In genomic region chr6:93149956-93150355, GRCm38 (mm10) we compare ENCODE assay signal across 25 mouse cellular contexts.
A peak's percentile ranks its signal among the peaks of the same experiment; 100 is the strongest.
DNase-seq lines count a peak whose midpoint lies in the region; ATAC-seq and TF ChIP-seq lines count a peak whose summit lies in the region.
"Had no signal": no experiment of that assay in that cellular context is flagged by ENCODE, and none has a peak within 500 bp of the region (broad histone marks: within the 10 kb centered on the region; RNA-seq: fewer than 3 reads in every experiment).

No protein-coding gene starts in this region.

- no peak for TF ChIP-seq POLR2A in liver, adult 2 months (IDR thresholded peaks at IDR 0.05; ENCODE audit: extremely low read depth, insufficient read depth, low read length)

- no peaks in the 10 kb centered on the region for H3K27me3 ChIP-seq in heart, embryonic 12.5 days (replicated peaks)
- H3K27me3 ChIP-seq in liver, adult 2 months (ENCODE audit: control insufficient read depth, insufficient read depth, low read length) = no peaks in the 10 kb centered on the region
- H3K27me3 ChIP-seq in lung, embryonic 15.5 days = no peaks in the 10 kb centered on the region
- H3K27me3 ChIP-seq: heart, embryonic 15.5 days; hindbrain, embryonic 12.5 days; limb, embryonic 15.5 days; midbrain, embryonic 15.5 days; neural tube, embryonic 12.5 days had no signal

- H3K9ac ChIP-seq in heart, embryonic 12.5 days = no peak overlapping the region
- peak overlapping the region; percentile 51; the same call in 1 of the 2 replicates for H3K9ac ChIP-seq in liver, adult 2 months (ENCODE audit: low read depth, low read length)
- no peak overlapping the region for H3K9ac ChIP-seq in lung, embryonic 15.5 days
- H3K9ac ChIP-seq: forebrain, postnatal 0 days; heart, embryonic 15.5 days; hindbrain, embryonic 12.5 days; limb, embryonic 15.5 days; midbrain, embryonic 15.5 days; neural tube, embryonic 12.5 days had no signal

- H3K4me3 ChIP-seq in heart, embryonic 12.5 days = no peak overlapping the region
- H3K4me3 ChIP-seq in liver, adult 2 months (ENCODE audit: insufficient read depth, low read depth, low read length) = no peak overlapping the region
- no peak overlapping the region for H3K4me3 ChIP-seq in lung, embryonic 15.5 days
- H3K4me3 ChIP-seq: forebrain, embryonic 10.5 days; heart, embryonic 15.5 days; hindbrain, embryonic 12.5 days; left cerebral cortex, adult 2 months; limb, embryonic 15.5 days; midbrain, embryonic 15.5 days; neural tube, embryonic 12.5 days had no signal

- H3K79me2 ChIP-seq in liver, adult 2 months (ENCODE audit: control insufficient read depth, insufficient read depth, low read length) = no peaks in the 10 kb centered on the region

- ATAC-seq in heart, embryonic 12.5 days (ENCODE audit: insufficient number of reproducible peaks, low FRiP score) = no peak
- ATAC-seq in lung, embryonic 15.5 days (ENCODE audit: borderline replicate concordance, extremely low read depth, low FRiP score, low TSS enrichment) = peak; percentile 64; the same call in 1 of the 2 replicates
- ATAC-seq in CD4-positive, CD25-positive, alpha-beta regulatory T cell, adult 4 months = no peak
- ATAC-seq: forebrain, postnatal 0 days; intestine, postnatal 0 days; midbrain, embryonic 15.5 days had no signal

- no peak for TF ChIP-seq CTCF in liver, adult 2 months (IDR thresholded peaks at IDR 0.05; ENCODE audit: low read depth, low read length)

- H3K36me3 ChIP-seq in heart, embryonic 12.5 days = no peaks in the 10 kb centered on the region
- H3K36me3 ChIP-seq in liver, adult 2 months (ENCODE audit: control insufficient read depth, insufficient read depth, low read length) = no peaks in the 10 kb centered on the region
- no peaks in the 10 kb centered on the region for H3K36me3 ChIP-seq in lung, embryonic 15.5 days
- H3K36me3 ChIP-seq: forebrain, embryonic 10.5 days; heart, embryonic 15.5 days; hindbrain, embryonic 12.5 days; limb, embryonic 15.5 days; midbrain, embryonic 15.5 days; neural tube, embryonic 12.5 days had no signal

- H3K4me2 ChIP-seq in heart, embryonic 12.5 days = no peak overlapping the region
- no peak overlapping the region for H3K4me2 ChIP-seq in lung, embryonic 15.5 days
- H3K4me2 ChIP-seq: heart, embryonic 15.5 days; hindbrain, embryonic 12.5 days; limb, embryonic 15.5 days; midbrain, embryonic 15.5 days; neural tube, embryonic 12.5 days had no signal

- peak; percentile 91 for DNase-seq in heart, adult 11 months
- peak; percentile 81 for DNase-seq in liver, adult 2 months (ENCODE audit: extremely low read depth, low read depth, low spot score)
- no peak for DNase-seq in liver
- peak; percentile 46 for DNase-seq in lung, postnatal 36 days
- no peak for DNase-seq in urinary bladder, adult 18-20 months (ENCODE audit: low spot score in 2 of 2)
- DNase-seq: cerebellum, adult 11 months; cerebellum, postnatal 10 days; gastrocnemius, postnatal 36 days; layer of hippocampus, adult 9-11 months; retina, postnatal 1 day; right cerebral cortex, postnatal 25 days; spleen, adult 18-20 months had no signal

- H3K4me1 ChIP-seq in heart, embryonic 12.5 days (replicated peaks) = peaks cover 12% of the 10 kb centered on the region; the same call in 1 of the 2 replicates
- H3K4me1 ChIP-seq in liver, adult 2 months (ENCODE audit: control insufficient read depth, insufficient read depth, low read length) = peaks cover 17% of the 10 kb centered on the region
- peaks cover 17% of the 10 kb centered on the region for H3K4me1 ChIP-seq in lung, embryonic 15.5 days
- H3K4me1 ChIP-seq: forebrain, embryonic 10.5 days; hindbrain, embryonic 12.5 days; limb, embryonic 15.5 days; midbrain, embryonic 15.5 days; neural tube, embryonic 12.5 days had no signal

- H3K27ac ChIP-seq in heart, embryonic 12.5 days (ENCODE audit: poor library complexity, severe bottlenecking) = no peak overlapping the region
- peak overlapping the region; percentile 39; the same call in 1 of the 2 replicates for H3K27ac ChIP-seq in liver, adult 2 months (replicated peaks; ENCODE audit: insufficient read depth, low read depth, low read length)
- peak overlapping the region; percentile 72 for H3K27ac ChIP-seq in lung, embryonic 15.5 days
- H3K27ac ChIP-seq: forebrain, embryonic 10.5 days; heart, embryonic 15.5 days; hindbrain, embryonic 12.5 days; kidney, postnatal 0 days; left cerebral cortex, adult 2 months; limb, embryonic 15.5 days; midbrain, embryonic 15.5 days; neural tube, embryonic 12.5 days had no signal

- 27% methylated on average over 4 of the region's 4 CpGs for WGBS in heart, embryonic 12.5 days
- WGBS in liver, adult 2 months = 3% methylated on average over 4 of the region's 4 CpGs
- 10% methylated on average over 4 of the region's 4 CpGs for WGBS in lung, embryonic 15.5 days

- H3K9me3 ChIP-seq in heart, embryonic 12.5 days (replicated peaks) = no peaks in the 10 kb centered on the region
- no peaks in the 10 kb centered on the region for H3K9me3 ChIP-seq in lung, embryonic 15.5 days
- H3K9me3 ChIP-seq: forebrain, embryonic 10.5 days; heart, embryonic 15.5 days; hindbrain, embryonic 12.5 days; limb, embryonic 15.5 days; midbrain, embryonic 15.5 days; neural tube, embryonic 12.5 days had no signal

Comparison
In these comparisons a context has a peak if more than half of its experiments do, and no peak if none do; other contexts are left out.
1. DNase-seq: peak in heart, adult 11 months (single experiment), liver, adult 2 months (single experiment) and lung, postnatal 36 days (single experiment); none in liver (single experiment) and urinary bladder, adult 18-20 months (0 of 2).